Mouse (Mus musculus) heart, postnatal 14 days (tissue): ENCODE data around the gene Pwwp2b. TPM values are rescaled to one million over a fixed set of nuclear protein-coding genes. Genes with fewer than 3 reads are reported as not detected.

ENCODE experiments used
- DNase-seq, 2 experiments: peaks; one replicate each; pipeline ENCODE4 v3.0.0; 2021 to 2022
- intact Hi-C: fragments of 180-260 bp; cut with DNase I; formaldehyde crosslinking; loops from one replicate; pipeline ENCODE4 v1.15.1; 2025
- total RNA-seq, 2 experiments: library from RNA; stranded (reverse); gene quantifications; 2 replicates each; pipeline ENCODE4 v1.2.3; 2021

The Pwwp2b gene
- total RNA-seq, 2 experiments from 2014 or later, result 8.7 to 9.8 TPM

DNA sequence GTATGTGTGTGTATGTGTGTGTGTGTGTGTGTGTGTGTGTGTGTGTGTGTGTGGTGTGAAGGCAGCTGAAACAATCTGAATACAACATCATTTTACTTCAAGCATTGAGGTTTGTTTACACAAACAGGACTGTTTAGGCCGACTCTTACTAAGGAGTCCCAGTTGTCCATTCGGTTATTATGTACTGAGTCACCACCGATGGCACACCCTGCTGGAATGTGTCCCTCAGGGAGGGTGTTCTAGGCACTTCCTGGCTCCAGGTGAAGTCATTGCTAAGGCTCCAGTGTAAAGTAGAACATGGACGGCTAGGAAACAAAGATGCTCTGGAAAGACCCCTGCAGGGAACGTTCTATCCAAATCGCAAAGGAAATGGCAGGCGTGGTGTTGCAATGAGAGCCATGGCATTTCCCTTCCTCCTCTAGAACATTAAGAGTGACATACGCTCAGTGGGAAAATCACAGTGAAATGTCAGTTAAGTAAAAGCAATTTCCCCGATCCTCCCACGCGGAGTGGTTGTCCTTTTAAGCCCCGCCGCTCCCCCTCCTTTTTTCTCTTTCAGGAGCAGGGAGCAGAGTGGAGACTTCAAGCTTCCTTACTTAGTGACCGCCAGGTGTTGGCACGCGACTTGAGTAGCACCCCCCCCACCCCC lies 37.1 kb downstream of the Pwwp2b start:
- DNase-seq, result no peak
- intact Hi-C loops, result no loop called here

- no peak for DNase-seq
- intact Hi-C loops, result no loop called here
Observed at GRCm38 (mm10) chr7:139288540-139288939, 40.3 kb downstream of the Pwwp2b start.

GRCm38 (mm10) chr7:139293350-139293749 lies 45.1 kb downstream of the Pwwp2b start:
- no peak for DNase-seq
- intact Hi-C loops, result loop anchor here (5.0 kb wide), 1 partner anchor 186 kb away; no protein-coding TSS in a partner anchor

- intact Hi-C loops, result loop anchor here (5.0 kb wide), 1 partner anchor 187 kb away; no protein-coding TSS in a partner anchor
Observed at GRCm38 (mm10) chr7:139294076-139294475, 45.8 kb downstream of the Pwwp2b start.

GRCm38 (mm10) chr7:139295653-139296052 lies 47.4 kb downstream of the Pwwp2b start:
- intact Hi-C loops, result loop anchor here (5.0 kb wide), 1 partner anchor 173 kb away; no protein-coding TSS in a partner anchor
- DNase-seq, result no peak

More at GRCm38 (mm10) chr7:139294076-139294475, 45.8 kb downstream of the Pwwp2b start:
- DNase-seq, result no peak

DNA sequence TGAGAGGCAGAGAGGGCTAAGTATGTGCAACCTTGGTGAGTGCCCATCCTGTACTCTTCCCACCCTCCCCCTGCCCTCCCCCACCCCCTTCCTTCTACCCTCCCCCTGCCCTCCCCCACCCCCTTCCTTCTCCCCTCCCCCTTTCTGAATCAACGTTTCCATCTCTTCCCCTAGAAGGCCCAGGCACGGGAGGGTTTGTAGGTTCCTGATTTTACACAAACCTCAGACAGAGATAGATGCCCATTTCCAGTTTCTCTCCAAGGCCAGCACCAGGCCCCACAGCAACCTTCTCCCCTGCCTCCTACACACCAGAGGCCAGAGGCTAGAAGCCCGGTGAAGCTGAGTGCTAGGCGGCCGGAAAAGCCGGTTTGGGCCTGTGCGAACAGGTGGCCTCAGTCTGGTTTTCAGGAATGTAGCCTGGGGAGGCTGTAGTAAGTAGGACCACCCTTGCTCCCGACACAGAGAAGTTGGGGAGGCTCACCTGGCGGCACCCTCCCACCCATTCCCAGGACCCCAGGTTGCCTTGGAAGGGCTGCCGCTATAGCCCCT lies 48.3 kb downstream of the Pwwp2b start:
- no peak for DNase-seq
- intact Hi-C loops, result loop anchor here (1.0 to 5.0 kb wide), 2 partner anchors 88 to 174 kb away; no protein-coding TSS in a partner anchor

DNA sequence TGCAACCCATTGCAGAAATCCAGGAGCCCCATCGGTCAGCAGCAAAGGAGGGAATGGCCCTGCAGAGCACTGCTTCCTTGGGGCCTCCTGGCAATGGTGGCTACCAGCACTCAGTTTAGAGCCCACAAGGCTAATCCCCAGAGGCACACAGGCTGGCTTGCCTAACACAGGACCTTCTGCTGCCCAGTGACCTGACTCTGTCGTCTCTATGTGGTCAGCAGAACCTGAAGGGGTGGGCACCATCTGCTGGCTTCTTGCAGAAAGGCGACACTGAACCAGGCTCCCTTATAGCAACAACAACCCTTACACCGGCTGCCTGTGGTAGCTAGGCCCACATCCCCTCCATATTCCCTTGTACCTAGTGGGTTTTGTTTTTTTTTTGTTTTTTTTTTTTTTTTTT lies 50.2 kb downstream of the Pwwp2b start:
- intact Hi-C loops, result loop anchor here (2.0 to 5.0 kb wide), 2 partner anchors 98 to 176 kb away; no protein-coding TSS in a partner anchor
- DNase-seq, result no peak

- intact Hi-C loops, result loop anchor here (1.0 to 5.0 kb wide), 3 partner anchors 66 to 177 kb away; no protein-coding TSS in a partner anchor
- peak; percentile 90 to 95 for DNase-seq
Observed at GRCm38 (mm10) chr7:139299424-139299823, 51.1 kb downstream of the Pwwp2b start.

DNA sequence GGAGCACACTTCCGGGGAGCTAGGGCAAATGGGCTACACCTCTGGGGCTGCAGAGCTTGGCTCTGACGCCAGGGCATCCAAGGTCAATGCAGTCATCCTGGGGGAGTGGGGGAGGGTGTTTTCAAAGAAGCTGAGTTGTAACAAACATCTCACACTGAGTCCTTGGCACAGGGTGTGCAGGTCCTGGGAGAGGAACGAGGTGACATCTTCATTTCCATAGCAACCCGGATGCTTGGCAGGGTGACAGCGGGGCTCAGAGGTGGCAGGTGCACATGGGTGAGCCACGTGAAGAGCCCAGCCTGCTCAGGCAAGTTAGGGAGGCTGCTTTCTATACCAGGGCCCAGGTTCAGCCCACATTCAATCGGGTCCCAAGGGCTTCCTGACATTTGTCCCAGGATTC lies 52.1 kb downstream of the Pwwp2b start:
- DNase-seq, result no peak

GRCm38 (mm10) chr7:139301505-139301904 lies 53.2 kb downstream of the Pwwp2b start:
- intact Hi-C loops, result loop anchor here (5.0 kb wide), 1 partner anchor 286 kb away; no protein-coding TSS in a partner anchor
- no peak for DNase-seq

More for the DNA sequence above, 52.1 kb downstream of the Pwwp2b start:
- intact Hi-C loops, result loop anchor here (5.0 kb wide), 1 partner anchor 287 kb away; no protein-coding TSS in a partner anchor

DNA sequence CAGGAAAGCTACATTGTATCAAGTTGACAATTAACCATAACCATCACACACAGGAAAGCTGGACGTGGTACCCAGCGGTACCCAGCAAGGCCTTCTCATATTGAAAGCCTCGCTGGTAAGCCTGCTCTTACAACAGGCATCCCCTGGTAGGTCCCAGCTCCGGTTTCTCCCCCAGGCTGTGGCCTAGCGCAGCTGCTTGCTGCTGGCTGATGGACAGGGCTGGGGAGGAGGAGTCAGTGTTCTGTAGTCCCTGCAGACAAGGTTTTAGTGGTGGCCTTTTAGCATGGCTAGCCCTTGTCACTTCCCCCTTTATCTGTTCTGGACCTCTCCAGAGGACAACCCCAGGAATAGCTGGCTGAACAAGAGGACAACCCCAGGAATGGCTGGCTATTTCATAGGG lies 54.0 kb downstream of the Pwwp2b start:
- DNase-seq, result no peak
- intact Hi-C loops, result loop anchor here (2.0 to 5.0 kb wide), 2 partner anchors 88 to 285 kb away; no protein-coding TSS in a partner anchor

DNA sequence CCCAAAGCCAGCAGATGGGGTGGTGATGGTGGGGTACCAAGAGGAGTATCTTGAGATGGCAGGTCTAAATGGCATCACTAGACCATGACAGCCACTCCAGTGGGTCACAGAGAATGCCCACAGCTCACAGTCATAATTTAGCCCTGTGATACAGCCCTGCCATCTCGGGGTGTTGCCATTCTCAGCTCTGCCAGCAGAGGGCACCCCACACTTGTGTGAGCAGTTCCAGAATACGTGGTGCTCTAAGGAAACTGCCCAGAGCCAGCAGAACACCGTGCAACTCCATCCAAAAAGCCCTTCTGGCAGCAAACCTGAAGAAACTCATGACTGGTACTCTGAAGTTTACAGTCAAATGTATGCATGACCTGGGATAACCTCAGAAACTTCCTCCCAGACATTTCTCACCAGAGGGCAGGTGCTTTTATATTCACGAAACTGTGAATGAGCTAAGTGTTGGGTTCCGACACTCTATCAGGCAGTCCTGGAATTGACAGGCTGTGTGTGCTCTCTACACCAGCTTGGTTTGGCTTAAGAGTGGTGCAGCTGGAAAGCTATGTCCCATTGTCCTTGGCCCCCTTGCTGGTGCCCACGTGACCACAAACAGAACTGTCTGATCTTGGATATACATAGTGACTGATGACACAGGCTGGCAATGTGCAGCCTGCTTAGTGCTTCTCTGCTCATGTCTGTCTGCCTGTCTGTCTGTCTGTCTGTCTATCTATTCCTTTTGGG lies 55.2 kb downstream of the Pwwp2b start:
- DNase-seq, result peak; percentile 90 to 95
- intact Hi-C loops, result loop anchor here (1.0 to 5.0 kb wide), 3 partner anchors 87 to 284 kb away; no protein-coding TSS in a partner anchor

DNA sequence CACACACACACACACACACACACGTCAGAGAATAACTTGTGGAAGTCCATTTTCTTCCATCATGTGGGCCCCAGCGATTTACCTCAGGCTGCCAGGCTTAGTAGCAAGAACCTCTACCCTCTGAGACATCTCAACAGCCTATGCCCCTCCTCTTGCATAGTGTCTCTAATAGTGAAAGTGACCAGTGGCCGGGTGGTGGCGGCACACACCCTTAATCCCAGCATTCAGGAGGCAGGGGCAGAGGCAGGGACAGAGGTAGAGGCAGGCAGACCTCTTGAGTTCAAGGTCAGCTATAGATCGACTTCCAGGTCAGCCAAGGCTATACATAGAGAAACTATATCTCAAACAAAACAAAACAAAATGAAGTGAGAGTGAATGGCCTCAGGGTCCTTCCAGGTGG lies 56.0 kb downstream of the Pwwp2b start:
- DNase-seq, result no peak
- intact Hi-C loops, result loop anchor here (5.0 kb wide), 1 partner anchor 283 kb away; no protein-coding TSS in a partner anchor

- DNase-seq, result no peak
- intact Hi-C loops, result no loop called here
Observed at GRCm38 (mm10) chr7:139307056-139307455, 58.8 kb downstream of the Pwwp2b start.

DNA sequence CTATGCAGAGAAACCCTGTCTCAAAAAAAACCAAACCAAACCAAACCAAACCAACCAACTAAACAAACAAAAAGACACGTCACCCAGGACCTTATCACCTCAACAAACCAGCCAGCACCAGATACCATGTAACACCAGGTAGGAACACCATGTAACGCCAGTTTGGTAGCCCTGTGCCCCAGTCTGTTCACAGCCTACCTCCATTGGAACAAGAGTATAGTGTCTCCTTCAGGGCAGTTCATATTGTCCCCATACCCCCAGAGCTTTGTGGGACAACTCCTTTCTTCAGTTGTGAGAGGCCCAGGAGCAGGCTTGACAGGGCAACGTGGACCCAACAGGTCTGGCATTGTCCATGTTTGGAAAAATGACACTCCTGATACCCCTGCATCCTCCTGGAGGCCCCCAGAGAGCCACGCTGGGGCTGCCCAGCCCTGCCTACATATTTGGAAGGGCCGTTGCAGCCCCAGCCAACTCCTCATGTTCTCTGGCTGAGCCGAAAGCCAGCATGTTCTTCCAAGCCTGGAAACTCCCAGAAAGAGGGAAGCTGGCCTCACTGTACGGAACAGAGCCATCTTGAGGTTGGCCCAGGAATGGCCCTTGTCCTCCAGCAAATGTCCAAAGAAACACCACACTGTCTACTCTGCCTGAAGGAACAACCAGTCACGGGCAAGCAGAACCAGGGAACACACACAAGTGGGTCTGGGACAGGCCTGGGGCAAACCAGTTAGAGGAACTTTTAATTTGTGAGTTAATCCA lies 60.0 kb downstream of the Pwwp2b start:
- peak; percentile 71 to 81 for DNase-seq
- intact Hi-C loops, result loop anchor here (2.0 kb wide), 1 partner anchor 56 kb away; no protein-coding TSS in a partner anchor

- DNase-seq, result peak; percentile 81 to 83
- intact Hi-C loops, result loop anchor here (2.0 kb wide), 1 partner anchor 56 kb away; no protein-coding TSS in a partner anchor
Observed at GRCm38 (mm10) chr7:139309106-139309505, 60.8 kb downstream of the Pwwp2b start.

GRCm38 (mm10) chr7:139310487-139310951 lies 62.2 kb downstream of the Pwwp2b start:
- intact Hi-C loops, result no loop called here
- DNase-seq, result peak; percentile 51 to 58

- no peak for DNase-seq
- intact Hi-C loops, result no loop called here
Observed at GRCm38 (mm10) chr7:139312686-139313085, 64.4 kb downstream of the Pwwp2b start.

- intact Hi-C loops, result no loop called here
- no peak for DNase-seq
Observed at GRCm38 (mm10) chr7:139313413-139313812, 65.1 kb downstream of the Pwwp2b start.

- intact Hi-C loops, result no loop called here
- no peak for DNase-seq
Observed at GRCm38 (mm10) chr7:139314716-139315115, 66.4 kb downstream of the Pwwp2b start.
